Mouse (Mus musculus): ENCODE results near the gene Kcnt2. TPM values are rescaled to one million over a fixed set of nuclear protein-coding genes. Genes with fewer than 3 reads are reported as not detected.
A peak's percentile ranks its signal among the peaks of the same experiment; 100 is the strongest.

The Kcnt2 gene
- total RNA-seq, 4 experiments from 2014 or later, result 2.6 to 3.6 (median 3.3) TPM

DNA sequence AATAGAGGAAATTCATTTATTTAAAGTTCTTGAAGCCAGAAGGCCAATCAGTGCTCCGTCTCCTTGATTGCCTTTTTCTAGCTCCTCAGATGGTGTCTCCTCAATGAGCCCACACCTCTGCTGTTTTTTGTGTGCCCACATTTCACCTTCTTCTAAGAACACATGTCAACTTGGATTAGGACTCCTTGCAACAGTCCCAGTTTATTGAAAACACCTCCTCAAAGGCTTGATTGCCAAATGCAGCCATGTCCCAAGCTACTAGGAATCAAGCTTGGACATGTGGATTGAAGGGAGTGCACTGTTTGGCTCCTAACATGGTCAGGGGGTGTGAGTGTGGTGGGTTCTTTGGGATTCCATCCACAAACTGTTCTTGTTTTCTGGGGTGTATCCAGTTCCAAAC, 245.4 kb downstream of the Kcnt2 start:
- DNase-seq (ENCODE audit: low spot score), result no peak

DNA sequence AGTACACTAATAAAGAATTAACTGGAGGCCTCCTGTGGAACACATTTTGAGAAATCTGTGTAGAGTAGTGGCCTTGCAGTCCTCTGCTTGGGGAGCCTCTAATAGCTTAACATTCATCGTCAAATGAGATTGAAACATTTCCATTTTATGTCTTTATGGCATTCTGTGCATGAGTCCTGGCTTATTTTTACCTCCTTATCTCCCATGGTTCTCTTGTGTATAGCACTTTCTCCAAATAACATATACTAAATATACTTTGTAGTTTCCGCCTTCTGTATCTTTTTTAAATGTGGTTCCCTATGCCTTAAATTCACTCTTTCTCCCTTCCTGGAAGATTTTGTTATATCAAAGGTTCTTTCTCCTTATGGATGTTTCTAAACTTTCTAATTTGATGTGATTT, 246.3 kb downstream of the Kcnt2 start:
- DNase-seq (ENCODE audit: low spot score), result no peak

DNA sequence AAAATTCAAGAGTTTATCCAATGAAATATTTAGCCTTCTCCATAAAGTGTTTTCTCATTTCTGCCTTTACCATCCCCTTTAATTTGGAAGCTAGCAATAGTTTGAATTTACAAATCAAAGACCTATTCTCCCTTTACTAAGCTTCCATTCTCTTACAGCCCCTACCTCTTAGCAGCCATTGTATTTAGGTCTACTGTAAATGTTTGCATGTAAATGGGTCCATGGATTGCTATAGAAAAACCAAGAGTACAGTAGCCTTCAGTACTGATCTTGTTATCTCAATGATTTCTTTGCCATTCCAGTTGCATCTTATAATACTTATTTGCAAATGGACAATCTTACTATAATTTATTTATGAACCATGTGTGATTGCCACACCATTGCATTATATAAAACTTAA, 267.5 kb downstream of the Kcnt2 start:
- DNase-seq (ENCODE audit: low spot score), result no peak

DNA sequence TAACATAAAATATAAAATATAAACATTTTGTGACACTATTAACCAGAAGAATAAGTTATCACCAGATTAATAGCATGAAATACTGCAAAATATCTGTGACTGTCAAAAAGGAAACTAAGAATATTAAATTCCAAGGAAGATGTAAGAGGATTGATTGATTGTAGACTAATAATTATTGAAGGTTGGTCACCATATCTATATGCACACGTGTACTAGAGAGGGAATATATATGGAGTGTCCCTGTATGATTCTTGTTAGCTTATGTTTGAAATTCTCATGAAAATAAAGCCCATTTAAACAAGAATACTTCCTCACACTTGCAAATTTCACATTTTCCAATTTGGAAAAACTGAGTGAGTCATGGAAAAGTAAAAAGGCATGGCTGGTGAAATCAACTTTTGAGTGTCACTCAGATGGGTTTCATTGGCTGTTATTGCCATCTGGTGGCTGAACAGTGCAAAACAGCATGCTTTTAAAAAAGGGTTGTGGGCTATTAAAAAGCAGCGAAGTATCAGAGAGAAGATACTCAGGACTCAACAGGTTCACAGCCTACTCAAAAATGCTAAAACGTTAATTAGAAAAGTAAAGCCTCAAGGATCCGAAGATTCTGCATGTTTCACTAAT, 285.4 kb downstream of the Kcnt2 start:
- DNase-seq (ENCODE audit: low spot score), result peak; percentile 46

DNA sequence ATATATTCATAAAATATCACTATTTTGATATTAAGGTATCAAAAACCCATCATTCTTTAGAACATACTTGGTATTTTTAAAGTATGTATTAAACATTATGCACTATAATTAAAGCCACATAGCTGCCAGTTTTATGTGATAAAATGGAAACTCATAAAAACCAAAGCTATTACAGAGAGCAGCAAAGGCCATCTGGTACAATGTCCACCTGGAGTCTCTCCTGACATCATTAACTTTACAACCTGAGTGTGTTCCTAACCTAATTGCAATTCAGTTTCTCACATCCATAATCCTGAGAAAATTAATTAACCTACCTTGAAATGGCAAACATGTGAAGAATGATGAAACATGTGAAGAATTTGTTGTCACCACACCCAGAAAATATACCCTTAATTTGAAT, 288.9 kb downstream of the Kcnt2 start:
- DNase-seq (ENCODE audit: low spot score), result no peak

DNA sequence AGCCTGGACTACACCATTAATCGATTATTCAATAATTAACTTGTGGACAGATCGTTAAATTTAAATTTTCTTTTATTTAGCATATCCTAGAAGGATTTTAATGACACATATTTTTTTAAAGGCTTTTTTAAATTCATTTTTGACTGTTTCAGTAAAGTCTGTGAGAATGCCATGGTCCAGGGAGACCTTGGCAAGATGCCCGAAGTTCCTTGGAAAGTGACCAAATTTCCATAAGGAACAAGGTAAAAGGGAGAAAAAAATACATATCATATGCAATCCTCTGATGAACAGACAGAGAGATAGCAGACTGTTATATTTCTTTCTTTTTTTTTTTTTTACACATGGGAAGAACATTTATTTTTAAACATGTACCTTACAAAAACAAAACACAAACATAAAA, 296.1 kb downstream of the Kcnt2 start:
- DNase-seq (ENCODE audit: low spot score), result no peak

DNA sequence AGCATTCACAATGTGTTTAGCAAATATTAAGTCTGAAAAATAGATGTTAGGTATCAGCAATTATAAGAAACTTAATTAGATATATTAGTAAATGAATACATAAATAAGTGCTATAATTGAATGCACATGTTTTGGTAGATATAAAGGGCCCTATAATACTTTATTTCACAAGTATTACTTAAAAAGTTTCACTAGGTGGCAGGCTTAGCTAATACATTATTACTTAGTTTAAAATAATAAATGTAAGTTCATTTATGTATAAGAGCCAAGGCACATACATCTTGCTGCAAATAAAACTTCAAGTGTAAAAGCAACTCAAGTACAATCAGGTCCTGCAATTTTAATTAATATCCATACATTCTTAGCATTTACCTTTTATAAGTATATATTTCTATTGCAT, 302.8 kb downstream of the Kcnt2 start:
- no peak for DNase-seq (ENCODE audit: low spot score)

DNA sequence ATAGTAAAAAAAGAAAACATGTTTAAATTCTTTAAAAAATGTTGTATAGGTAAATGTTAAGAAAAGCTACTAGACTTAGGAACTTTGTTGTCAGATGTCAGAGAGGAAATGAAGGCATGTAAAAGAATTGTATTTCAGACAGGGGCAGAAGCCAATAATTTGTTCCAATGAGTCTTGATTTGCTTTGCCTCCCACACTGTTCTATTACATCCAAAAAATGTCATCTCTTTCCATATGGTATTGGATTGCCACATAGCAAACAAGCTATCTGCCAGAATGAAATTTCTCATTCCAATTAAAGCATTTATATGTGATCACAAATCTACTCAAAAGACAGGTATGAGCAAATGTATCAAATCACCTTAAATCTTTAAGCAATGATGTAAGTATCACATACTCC, 314.8 kb downstream of the Kcnt2 start:
- no peak for DNase-seq (ENCODE audit: low spot score)

DNA sequence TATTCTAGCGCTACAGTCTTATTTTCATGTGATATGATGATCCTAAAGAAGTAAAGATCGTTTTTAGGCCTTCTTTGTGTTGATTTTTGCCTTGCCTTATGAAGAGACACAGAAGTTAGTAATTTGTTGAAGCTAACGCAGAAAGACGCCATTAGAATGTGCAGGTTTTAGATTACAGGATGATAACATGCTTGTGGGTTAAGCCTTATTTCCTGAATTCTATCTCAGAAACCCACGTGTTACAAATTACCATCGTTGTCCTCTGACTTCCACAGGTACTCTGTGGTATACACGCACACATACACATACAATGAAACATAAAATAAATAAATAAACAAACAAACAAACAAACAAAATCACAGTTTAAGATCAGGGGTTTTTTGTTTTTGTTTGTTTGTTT, 326.2 kb downstream of the Kcnt2 start:
- DNase-seq (ENCODE audit: low spot score), result no peak

DNA sequence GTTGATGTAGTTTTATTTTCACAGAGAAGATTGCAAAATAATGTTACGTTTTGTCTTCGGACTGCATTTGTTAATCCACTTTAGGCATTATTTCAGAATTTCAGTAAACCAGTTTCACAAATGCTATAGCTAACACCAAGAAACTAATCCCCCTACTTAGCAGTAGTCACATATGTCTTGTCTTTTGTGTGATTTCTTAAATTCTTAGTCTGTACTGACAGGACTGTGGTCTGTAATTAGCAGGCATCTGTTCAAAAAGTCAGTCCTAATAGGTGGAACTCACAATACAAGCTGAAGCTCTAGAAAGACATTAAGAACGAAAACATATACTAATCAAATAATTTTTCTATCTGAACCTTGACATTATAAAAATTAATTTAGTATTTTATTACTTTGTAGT, 332.6 kb downstream of the Kcnt2 start:
- no peak for DNase-seq (ENCODE audit: low spot score)

DNA sequence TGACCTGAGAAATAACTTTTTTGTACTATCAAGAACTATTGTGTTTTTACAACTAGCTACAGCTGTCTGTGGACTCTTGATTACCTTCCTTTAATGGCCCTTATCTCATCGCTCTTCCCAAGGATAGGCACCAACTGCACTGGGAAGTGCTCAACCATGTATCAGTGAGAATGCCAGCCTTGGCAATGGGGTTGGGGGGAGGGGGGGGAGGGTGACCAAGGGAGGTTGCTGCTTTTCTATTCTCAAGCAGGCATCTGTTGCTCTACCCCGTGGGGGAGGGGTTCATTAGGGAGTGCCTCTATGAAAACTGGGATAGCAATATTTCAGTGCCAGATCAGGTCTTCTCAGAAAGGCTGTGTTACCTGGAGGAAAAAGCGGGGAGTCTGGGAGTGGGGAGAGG, 342.3 kb downstream of the Kcnt2 start:
- DNase-seq (ENCODE audit: low spot score), result no peak

DNA sequence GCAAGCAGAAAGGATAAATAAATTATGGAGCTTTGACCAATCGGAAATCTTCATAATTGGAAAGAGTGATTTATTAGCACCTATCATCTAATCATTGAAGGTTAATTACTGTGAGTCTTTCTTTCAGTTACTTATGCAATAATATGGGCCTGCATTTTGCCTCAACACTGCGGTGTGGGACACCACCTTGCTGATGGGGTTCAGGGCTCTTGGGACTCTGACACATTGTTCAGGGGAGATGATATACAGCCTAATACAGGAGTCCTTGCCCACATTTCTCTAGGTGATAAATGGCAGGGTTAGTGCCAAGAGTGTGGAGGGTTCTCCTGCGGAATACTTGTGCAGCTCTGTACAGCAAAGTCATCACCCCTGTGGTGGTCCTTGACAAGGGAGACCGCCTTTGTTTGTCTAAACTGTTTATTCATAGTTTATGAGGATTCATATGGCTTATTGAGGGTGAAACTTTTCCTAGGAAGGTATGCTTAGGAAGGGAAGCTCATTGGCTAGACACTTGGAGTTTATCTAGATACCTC, 362.9 kb downstream of the Kcnt2 start:
- no peak for DNase-seq (ENCODE audit: low spot score)

DNA sequence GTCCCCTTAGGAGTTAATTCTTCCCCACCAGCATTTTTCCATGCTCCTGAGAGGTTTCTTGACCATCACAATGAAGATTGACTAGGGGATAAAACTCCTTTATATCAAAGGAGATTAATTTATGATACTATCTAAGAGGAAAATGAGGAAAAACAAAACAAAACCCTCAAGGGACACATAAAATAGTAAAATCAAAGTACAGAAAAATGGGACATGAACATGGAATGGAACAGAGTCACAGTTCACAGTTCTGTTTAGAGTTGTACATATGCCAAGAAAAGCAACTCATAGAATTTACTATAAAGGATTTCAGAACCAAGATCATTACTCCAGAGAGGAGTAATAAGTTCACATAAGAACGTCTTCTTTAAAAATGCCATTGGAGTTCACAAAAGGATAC, 367.1 kb downstream of the Kcnt2 start:
- DNase-seq (ENCODE audit: low spot score), result no peak

DNA sequence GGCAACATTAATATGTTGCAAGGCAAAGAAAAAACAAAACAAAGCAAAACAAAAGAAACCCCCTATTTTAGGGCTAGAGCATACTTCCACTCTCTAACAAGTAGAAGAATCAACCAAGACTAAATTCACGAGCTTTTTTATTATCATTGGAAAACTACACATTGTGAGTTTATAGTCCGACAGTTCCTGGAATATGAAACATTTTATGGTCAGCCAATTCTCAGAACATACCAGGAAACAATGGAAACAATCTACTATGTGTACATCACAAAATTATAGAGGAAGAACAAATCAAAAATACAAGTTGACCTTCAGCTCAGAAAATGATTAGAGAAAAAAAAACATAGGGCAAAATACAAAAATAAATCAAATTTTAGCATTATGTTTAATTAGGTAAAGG, 368.9 kb downstream of the Kcnt2 start:
- no peak for DNase-seq (ENCODE audit: low spot score)

DNA sequence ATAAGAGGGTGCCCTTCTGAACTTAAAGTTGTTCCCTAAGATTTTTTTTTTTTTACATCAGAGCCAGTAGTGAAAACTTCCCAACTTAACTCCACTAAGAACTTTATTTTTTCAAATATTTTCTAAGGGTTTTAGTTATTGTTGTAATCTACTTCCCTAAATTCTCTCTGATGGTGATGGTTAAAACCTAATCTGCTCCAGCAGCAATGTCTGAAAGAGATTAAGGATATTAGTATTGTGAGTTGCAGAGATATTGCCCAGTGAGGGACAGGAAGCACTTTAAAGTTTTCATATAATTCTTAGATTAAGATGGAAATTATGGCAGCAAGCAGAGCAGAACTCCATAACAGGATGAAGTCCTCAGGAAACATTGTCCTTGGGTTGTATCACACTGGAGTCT, 372.2 kb downstream of the Kcnt2 start:
- no peak for DNase-seq (ENCODE audit: low spot score)

DNA sequence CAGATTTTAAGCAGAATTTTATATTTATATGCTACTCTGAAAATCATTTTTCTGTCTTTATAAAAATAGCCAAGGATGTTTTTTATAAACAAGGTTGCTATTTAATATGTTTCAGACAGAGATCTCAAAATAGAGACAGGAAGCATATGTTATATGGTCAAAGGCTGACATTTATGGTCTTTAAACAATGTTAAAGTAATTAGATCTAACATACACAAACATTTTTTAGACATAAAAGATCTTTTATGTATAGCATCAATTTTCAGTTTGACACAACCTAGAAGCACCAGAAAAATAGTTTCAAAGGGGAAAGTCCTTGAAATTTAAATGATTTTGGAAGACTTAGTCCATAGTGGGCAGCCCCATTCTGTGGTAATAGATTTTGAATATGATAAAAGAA, 379.0 kb downstream of the Kcnt2 start:
- no peak for DNase-seq (ENCODE audit: low spot score)

DNA sequence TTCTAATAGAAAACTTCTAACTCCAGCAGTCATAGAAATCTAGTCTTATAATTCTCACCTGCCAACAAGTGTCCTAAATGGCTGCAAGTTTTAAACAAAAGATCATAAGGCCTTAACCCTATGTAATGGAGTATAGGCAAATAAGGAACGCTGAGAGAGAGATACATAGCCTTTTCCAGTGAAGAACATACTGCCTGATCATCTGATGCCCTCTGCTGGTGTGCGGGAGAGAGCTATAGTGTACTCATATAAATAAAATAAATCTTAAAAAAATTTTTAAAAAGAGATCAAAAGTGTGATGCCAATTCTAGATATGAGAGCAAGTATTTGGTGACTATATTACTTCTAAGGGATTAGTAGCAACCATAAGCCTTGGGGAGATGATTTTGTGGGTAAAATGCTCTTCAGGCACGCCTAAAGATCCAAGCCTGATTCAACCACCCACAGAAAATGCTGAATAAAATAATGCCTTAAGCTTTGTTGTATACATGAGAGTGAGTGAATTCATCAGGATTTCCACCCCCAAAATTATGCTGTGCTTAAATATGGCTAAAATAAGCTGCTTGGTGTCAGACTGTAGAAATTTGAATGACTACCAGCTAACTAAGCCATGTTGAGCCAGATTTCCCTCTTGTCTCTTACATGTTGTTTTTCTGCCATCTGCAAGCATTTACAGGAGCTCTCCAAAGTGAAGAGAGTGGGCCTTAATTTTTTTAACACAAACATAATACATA, 413.8 kb downstream of the Kcnt2 start:
- DNase-seq (ENCODE audit: low spot score), result no peak

DNA sequence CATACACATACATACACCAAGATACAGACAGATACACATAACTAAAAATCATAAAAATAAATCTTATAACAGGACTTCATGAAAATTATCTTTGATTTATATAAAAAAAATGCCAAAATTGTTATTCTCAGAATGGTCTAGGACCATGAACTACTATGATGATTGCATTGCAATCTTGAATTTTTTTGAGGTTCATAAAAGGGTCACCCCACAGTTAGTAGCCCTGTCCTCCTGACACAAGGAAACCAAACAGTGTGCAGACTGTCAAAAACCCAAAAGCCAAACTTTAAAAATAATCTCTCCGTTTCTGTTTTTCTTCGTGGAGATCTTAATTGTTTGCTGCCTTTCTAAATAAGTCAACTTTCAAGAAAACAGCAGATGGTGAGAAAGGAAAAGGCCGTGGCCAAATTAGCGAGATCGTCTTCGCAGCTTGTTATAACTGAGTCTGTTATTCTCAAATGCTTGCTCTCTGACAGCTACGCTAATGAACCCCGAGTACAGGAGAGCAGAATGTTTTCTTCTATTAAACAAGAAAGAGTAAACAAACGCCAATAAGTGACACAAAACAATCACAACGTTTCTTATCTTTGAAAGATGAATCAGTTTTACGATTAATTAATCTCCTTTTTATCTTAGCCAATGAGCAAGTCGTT, 414.9 kb downstream of the Kcnt2 start:
- no peak for DNase-seq (ENCODE audit: low spot score)

DNA sequence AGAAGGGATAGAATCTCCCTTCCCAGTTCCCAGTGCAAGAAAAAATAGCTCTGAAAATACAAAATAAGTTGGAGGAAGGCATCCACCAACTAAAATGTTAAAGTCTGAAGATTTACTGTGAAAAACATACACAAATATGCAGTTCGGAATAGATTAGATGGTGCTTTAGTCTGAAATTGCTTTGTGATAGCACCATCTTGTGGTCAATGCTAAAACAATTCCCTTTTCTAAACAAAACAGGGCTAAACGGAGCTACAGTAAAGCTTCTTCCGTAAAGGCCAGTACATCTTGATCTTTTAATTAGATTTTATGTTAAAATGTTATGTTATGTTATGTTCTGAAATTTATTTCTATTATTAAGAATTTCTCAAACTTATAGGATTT, 415.4 kb downstream of the Kcnt2 start:
- no peak for DNase-seq (ENCODE audit: low spot score)

All from heart, adult 8-10 months (tissue).